Mouse (Mus musculus) midbrain, embryonic 14.5 days (tissue): ENCODE data around the gene Lexm. TPM values are rescaled to one million over a fixed set of nuclear protein-coding genes. Genes with fewer than 3 reads are reported as not detected.

Experiments
- ATAC-seq: fragments of 200-750 bp; cut with Nextera tagmentation; 2 replicates; pipeline ENCODE4 v1.8.0; 2017; ENCODE audit warnings: moderate number of reproducible peaks, moderate library complexity; ENCODE audit not compliant: low FRiP score, low TSS enrichment
- DNase-seq: peaks from one replicate; pipeline ENCODE4 v3.0.0-alpha.2; 2015
- H3K27ac ChIP-seq: fragments of 300-500 bp; sonication (generic); replicated peaks from 2 replicates; pipeline ENCODE4 v1.5.1; 2014; ENCODE audit warnings: mild to moderate bottlenecking, low read depth, low read length, moderate library complexity
- H3K27me3 ChIP-seq: fragments of 300-500 bp; sonication (generic); 2 replicates; pipeline ENCODE4 v1.6.1; 2014; ENCODE audit warnings: low read length, control low read depth, mixed read lengths; ENCODE audit not compliant: control insufficient read depth, insufficient read depth
- H3K36me3 ChIP-seq: fragments of 300-500 bp; sonication (generic); 2 replicates; pipeline ENCODE4 v1.6.1; 2014; ENCODE audit warnings: low read length, control low read depth; ENCODE audit not compliant: control insufficient read depth, insufficient read depth
- H3K4me1 ChIP-seq: fragments of 300-500 bp; sonication (generic); 2 replicates; pipeline ENCODE4 v1.6.1; 2014; ENCODE audit warnings: mild to moderate bottlenecking, antibody characterized with exemption, low read length, control low read depth; ENCODE audit not compliant: control insufficient read depth, insufficient read depth
- H3K4me2 ChIP-seq: fragments of 300-500 bp; sonication (generic); 2 replicates; pipeline ENCODE4 v1.6.1; 2014; ENCODE audit warnings: mild to moderate bottlenecking, low read length, moderate library complexity
- H3K4me3 ChIP-seq: fragments of 300-500 bp; sonication (generic); replicated peaks from 2 replicates; pipeline ENCODE4 v1.5.1; 2014; ENCODE audit warnings: low read depth, low read length
- H3K9ac ChIP-seq: fragments of 300-500 bp; sonication (generic); replicated peaks from 2 replicates; pipeline ENCODE4 v1.6.1; 2014; ENCODE audit warnings: mild to moderate bottlenecking, low read length, moderate library complexity
- H3K9me3 ChIP-seq: fragments of 300-500 bp; sonication (generic); 2 replicates; pipeline ENCODE4 v1.6.1; 2016; ENCODE audit warnings: low read length, control low read depth, mixed read lengths; ENCODE audit not compliant: control insufficient read depth
- WGBS: fragments of 180-500 bp; shearing (Covaris S2); extraction: QIAGEN DNeasy Blood & Tissue Kit; methylation state at CpG from one replicate; pipeline ENCODE4 v1.1.7; 2014; 5-methylcytosine and 5-hydroxymethylcytosine counted together
- polyA plus RNA-seq: library from polyadenylated mRNA; unstranded; fragments of >200 nt; fragmentation: Nextera tagmentation; extraction: Ambion mirVana; gene quantifications from 2 replicates; pipeline ENCODE4 v1.2.1, GENCODE M21; 2014

Lexm gene
- polyA plus RNA-seq, 1 experiment from 2014 or later, result not detected

DNA sequence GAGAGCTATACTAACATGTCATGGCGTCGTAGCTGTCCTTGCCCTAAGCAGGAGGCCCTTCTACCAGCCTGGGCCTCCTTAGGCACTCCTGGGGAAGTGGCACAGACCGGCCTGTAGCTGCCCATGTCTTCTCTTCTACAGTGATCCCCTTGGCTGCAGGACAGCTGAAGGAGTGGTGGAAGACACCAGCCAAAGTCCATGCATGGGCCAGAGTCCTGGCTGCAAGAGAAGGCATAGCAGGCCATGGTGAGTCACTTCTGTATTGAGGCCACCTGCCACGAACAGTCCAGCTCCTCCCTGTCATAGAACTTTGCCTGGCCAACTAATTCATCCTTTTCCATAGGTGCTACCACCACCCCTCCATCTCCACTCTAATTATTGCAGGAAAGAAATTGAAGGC, 1.9 kb upstream of the Lexm start:
- no peaks in the 10 kb centered on the region for H3K36me3 ChIP-seq
- WGBS, result 87% methylated on average over 4 of the region's 4 CpGs
- DNase-seq, result no peak
- H3K9ac ChIP-seq, result no peak overlapping the region
- H3K9me3 ChIP-seq, result no peaks in the 10 kb centered on the region
- no peak for ATAC-seq
- H3K4me2 ChIP-seq, result no peak overlapping the region
- no peak overlapping the region for H3K4me3 ChIP-seq
- peaks cover 6% of the 10 kb centered on the region; the same call in 1 of the 2 replicates for H3K4me1 ChIP-seq
- no peak overlapping the region for H3K27ac ChIP-seq
- H3K27me3 ChIP-seq, result peaks cover 12% of the 10 kb centered on the region

- H3K36me3 ChIP-seq, result no peaks in the 10 kb centered on the region
Observed at GRCm38 (mm10) chr4:106615637-106616036, 1.4 kb downstream of the Lexm start.

GRCm38 (mm10) chr4:106614881-106615280, 2.2 kb downstream of the Lexm start:
- Histone ChIP-seq H3K4me2 (no peak overlapping the region), H3K4me3 (no peak overlapping the region), H3K27ac (no peak overlapping the region), H3K9ac (no peak overlapping the region), H3K4me1 (peaks cover 6% of the 10 kb centered on the region; the same call in 1 of the 2 replicates), H3K9me3 (no peaks in the 10 kb centered on the region), H3K36me3 (no peaks in the 10 kb centered on the region), H3K27me3 (peaks cover 5% of the 10 kb centered on the region; the same call in 1 of the 2 replicates)
- 86% methylated on average over 9 of the region's 9 CpGs for WGBS
- ATAC-seq (no peak), DNase-seq (no peak)

More at GRCm38 (mm10) chr4:106615637-106616036, 1.4 kb downstream of the Lexm start:
- H3K9me3 ChIP-seq, result no peaks in the 10 kb centered on the region
- 82% methylated on average over 12 of the region's 12 CpGs for WGBS
- peaks cover 6% of the 10 kb centered on the region; the same call in 1 of the 2 replicates for H3K4me1 ChIP-seq
- H3K4me2 ChIP-seq, result no peak overlapping the region
- no peak overlapping the region for H3K4me3 ChIP-seq
- no peak for ATAC-seq
- H3K27ac ChIP-seq, result no peak overlapping the region
- no peak overlapping the region for H3K9ac ChIP-seq
- no peak for DNase-seq
- peaks cover 5% of the 10 kb centered on the region; the same call in 1 of the 2 replicates for H3K27me3 ChIP-seq

DNA sequence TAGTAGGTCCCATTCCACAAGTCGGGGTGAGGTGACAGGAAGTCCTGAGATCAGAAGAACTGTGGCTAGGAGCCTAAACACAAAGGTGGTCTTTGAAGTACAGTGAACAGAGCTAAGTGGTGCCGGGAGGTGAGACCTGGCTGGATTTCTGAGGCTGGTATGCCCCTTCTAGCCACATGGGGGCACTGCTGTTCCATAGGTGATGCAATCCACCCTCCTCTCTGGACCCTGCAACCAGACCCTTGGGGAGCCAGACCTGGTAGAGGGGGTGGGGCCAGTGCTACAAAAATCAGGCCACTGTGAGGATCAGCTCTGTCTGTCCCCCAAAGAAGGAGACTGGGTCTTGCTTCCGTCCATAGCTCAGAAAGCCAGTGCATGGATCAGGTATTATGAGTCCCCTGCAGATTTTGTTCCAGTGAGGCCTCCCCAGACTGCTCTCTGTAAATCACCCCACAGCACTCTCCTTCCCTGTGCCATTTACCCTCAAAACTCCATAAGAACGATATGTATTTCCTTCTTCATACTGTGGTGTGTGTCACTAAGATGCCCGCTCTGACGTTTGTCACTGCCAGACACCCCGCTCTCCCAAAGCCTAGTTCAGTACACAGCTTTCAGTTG, 2.8 kb downstream of the Lexm start:
- ATAC-seq (peak; percentile 69; the same call in 1 of the 2 replicates), DNase-seq (peak; percentile 90)
- peaks cover 6% of the 10 kb centered on the region; the same call in 1 of the 2 replicates for H3K4me1 ChIP-seq
- H3K9me3 ChIP-seq, result no peaks in the 10 kb centered on the region
- H3K27ac ChIP-seq, result no peak overlapping the region
- H3K9ac ChIP-seq, result no peak overlapping the region
- H3K36me3 ChIP-seq, result no peaks in the 10 kb centered on the region
- WGBS, result 42% methylated on average over 7 of the region's 7 CpGs
- H3K4me2 ChIP-seq, result no peak overlapping the region
- H3K4me3 ChIP-seq, result no peak overlapping the region
- peaks cover 5% of the 10 kb centered on the region; the same call in 1 of the 2 replicates for H3K27me3 ChIP-seq

DNA sequence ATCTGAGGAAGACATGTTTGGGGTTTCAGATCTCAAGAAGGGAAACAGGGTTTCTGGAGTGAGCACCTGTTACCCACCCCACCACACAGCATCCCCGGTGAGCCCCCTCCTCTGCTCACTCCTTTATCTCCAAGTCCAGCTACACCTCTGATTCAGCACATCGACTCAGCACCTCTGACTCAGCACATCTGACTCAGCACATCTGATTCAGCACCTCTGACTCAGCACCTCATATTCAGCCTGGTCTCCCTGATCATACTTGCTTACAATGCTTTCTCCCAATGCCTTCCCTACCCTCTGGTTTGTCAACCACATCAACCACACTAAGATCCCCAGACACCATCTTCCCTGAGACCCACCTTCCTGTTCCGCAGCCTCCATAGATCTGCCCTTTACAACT, 3.5 kb downstream of the Lexm start:
- no peak overlapping the region for H3K4me3 ChIP-seq
- H3K36me3 ChIP-seq, result no peaks in the 10 kb centered on the region
- no peak for ATAC-seq
- H3K9me3 ChIP-seq, result no peaks in the 10 kb centered on the region
- no peak overlapping the region for H3K27ac ChIP-seq
- 80% methylated on average over 3 of the region's 3 CpGs for WGBS
- DNase-seq, result no peak
- peaks cover 6% of the 10 kb centered on the region; the same call in 1 of the 2 replicates for H3K4me1 ChIP-seq
- H3K27me3 ChIP-seq, result peaks cover 5% of the 10 kb centered on the region; the same call in 1 of the 2 replicates
- H3K9ac ChIP-seq, result no peak overlapping the region
- no peak overlapping the region for H3K4me2 ChIP-seq

DNA sequence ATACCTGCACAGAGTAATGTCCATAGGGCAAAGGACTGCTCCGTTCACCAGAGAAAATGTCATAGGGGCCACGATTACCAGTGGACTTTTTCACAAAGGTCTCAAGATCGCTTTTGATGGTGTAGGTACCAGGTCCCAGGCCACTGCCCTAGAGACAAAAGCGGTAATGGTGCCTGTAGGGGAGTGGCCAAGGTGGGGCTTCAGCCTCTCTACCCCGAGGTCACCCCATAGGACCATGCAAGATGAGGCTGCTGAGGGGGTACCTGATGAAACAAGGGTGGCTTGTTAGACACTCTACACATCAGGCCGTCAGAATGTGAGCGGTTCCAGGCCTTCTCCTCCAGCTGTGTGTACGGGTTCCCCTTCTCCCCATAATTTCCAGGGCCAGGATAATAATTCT, 3.9 kb downstream of the Lexm start:
- WGBS, result 77% methylated on average over 8 of the region's 8 CpGs
- no peak for ATAC-seq
- Histone ChIP-seq H3K4me3 (no peak overlapping the region), H3K4me2 (no peak overlapping the region), H3K36me3 (no peaks in the 10 kb centered on the region), H3K27me3 (peaks cover 5% of the 10 kb centered on the region; the same call in 1 of the 2 replicates), H3K9ac (no peak overlapping the region), H3K27ac (no peak overlapping the region), H3K9me3 (no peaks in the 10 kb centered on the region), H3K4me1 (peaks cover 6% of the 10 kb centered on the region; the same call in 1 of the 2 replicates)
- no peak for DNase-seq

DNA sequence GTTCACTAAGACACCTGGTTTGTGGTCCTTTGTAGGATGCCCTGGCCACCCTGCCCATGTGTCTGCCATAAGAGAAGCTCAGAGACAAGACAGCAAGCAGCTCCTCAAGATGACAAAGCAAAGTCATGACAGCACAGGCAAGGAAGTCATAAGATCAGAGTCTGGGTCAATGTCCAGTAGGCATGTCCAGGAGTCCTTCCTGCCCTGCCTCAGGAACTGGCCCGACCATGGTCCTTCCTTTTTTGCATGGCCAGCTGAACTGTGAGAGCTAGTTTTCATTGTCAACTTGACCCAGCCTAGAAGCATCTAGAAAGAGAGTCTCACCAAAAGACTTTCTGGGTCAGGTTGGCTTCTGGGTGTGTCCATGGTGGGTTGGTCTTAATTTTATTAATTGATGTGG, 9.1 kb downstream of the Lexm start:
- no peaks in the 10 kb centered on the region for H3K4me1 ChIP-seq
- H3K4me2 ChIP-seq, result no peak overlapping the region
- H3K27ac ChIP-seq, result no peak overlapping the region
- no peak overlapping the region for H3K4me3 ChIP-seq
- H3K27me3 ChIP-seq, result no peaks in the 10 kb centered on the region
- WGBS, result 92% methylated on average over 1 of the region's 1 CpGs
- ATAC-seq (no peak), DNase-seq (no peak)
- no peaks in the 10 kb centered on the region for H3K36me3 ChIP-seq
- H3K9ac ChIP-seq, result no peak overlapping the region
- H3K9me3 ChIP-seq, result no peaks in the 10 kb centered on the region

DNA sequence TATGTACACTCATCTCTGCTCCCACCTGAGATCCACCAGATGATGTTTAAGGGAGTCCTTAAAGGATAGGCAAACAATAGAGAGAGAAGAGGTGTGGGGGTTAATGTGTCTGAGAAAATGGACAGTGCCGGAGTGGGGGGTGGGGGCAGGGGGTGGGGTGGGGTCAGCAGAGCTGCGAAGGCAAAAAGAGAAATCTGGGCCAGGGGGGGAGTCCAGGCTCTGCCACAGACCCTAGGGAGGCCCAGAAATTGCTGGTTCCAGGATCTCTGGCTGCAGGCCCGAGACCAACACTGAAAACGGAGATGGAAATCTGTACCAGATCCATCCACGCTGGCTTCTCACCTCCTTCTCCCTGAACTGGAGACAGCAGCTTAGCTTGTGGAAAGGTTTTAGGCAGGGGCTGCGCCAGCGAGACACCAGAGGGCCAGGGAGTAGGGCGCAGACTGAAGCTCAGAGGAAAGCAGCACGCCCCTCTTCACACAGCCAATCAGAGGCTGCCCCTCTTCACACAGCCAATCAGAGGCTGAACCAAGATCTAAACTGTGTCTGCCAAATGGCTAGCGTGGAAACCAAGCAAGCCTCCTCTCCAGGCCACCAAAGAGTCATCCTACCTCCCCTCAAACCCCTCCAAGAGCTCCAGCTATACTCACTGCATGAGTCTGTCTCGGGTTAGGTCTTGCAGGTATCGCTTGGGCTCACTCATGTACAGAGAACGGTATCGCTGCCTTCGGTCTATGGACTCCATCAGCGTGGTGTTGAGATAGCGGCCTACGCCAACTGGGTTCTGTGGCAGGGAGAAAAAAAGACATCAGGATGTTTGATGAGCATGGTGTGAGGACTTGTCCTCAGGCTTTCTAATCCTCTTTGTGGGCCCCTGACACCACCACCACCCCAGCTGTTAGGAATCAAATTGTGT, 10.1 kb downstream of the Lexm start:
- Histone ChIP-seq H3K4me1 (no peaks in the 10 kb centered on the region), H3K4me3 (0 out of 2 replicates have a peak overlapping the region, but pooled peaks have one; percentile 10), H3K27ac (no peak overlapping the region), H3K4me2 (peak overlapping the region; percentile 45), H3K9ac (0 out of 2 replicates have a peak overlapping the region, but pooled peaks have one; percentile 12), H3K27me3 (no peaks in the 10 kb centered on the region), H3K36me3 (no peaks in the 10 kb centered on the region), H3K9me3 (no peaks in the 10 kb centered on the region)
- DNase-seq (peak; percentile 71), ATAC-seq (peak; percentile 83; the same call in 1 of the 2 replicates)
- 39% methylated on average over 18 of the region's 18 CpGs for WGBS
